Mouse (Mus musculus) stomach, postnatal 0 days (tissue): ENCODE results near the gene Nap1l1. TPM values are rescaled to one million over a fixed set of nuclear protein-coding genes. Genes with fewer than 3 reads are reported as not detected.
"Not testable (repeated sequence)": the region's sequence is repeated elsewhere in the genome, so short reads cannot be mapped to it uniquely, and the experiment has no call there.

Experiments
- ATAC-seq: fragments of 200-750 bp; cut with Nextera tagmentation; 2 replicates; pipeline ENCODE4 v1.8.0; 2017; ENCODE audit not compliant: low FRiP score, low TSS enrichment
- DNase-seq: peaks from one replicate; pipeline ENCODE4 v3.0.0-alpha.2; 2016; ENCODE audit warnings: low spot score
- H3K27ac ChIP-seq: fragments of 300-500 bp; sonication (generic); replicated peaks from 2 replicates; pipeline ENCODE4 v1.5.1; 2014; ENCODE audit warnings: mild to moderate bottlenecking, control low read depth
- H3K27me3 ChIP-seq: fragments of 300-500 bp; sonication (generic); 2 replicates; pipeline ENCODE4 v1.6.1; 2014; ENCODE audit warnings: low read length; ENCODE audit not compliant: control insufficient read depth, insufficient read depth
- H3K36me3 ChIP-seq: fragments of 300-500 bp; sonication (generic); 2 replicates; pipeline ENCODE4 v1.6.1; 2014; ENCODE audit warnings: low read length, mixed read lengths; ENCODE audit not compliant: control insufficient read depth, insufficient read depth
- H3K4me1 ChIP-seq: fragments of 300-500 bp; sonication (generic); replicated peaks from 2 replicates; pipeline ENCODE4 v1.6.1; 2014; ENCODE audit warnings: antibody characterized with exemption; ENCODE audit not compliant: control insufficient read depth, insufficient read depth
- H3K4me2 ChIP-seq: fragments of 300-500 bp; sonication (generic); replicated peaks from 2 replicates; pipeline ENCODE4 v1.6.1; 2014; ENCODE audit warnings: low read depth, mild to moderate bottlenecking, control low read depth, moderate library complexity
- H3K4me3 ChIP-seq: fragments of 300-500 bp; sonication (generic); 2 replicates; pipeline ENCODE4 v1.5.1; 2014; ENCODE audit warnings: low read depth, low read length, control low read depth
- H3K9ac ChIP-seq: fragments of 300-500 bp; sonication (generic); 2 replicates; pipeline ENCODE4 v1.6.1; 2014; ENCODE audit warnings: mild to moderate bottlenecking, low read length, control low read depth, mixed read lengths
- H3K9me3 ChIP-seq: fragments of 300-500 bp; sonication (generic); 2 replicates; pipeline ENCODE4 v1.6.1; 2016; ENCODE audit warnings: low read length; ENCODE audit not compliant: control insufficient read depth
- CTCF ChIP-seq: IDR thresholded peaks from 2 replicates; pipeline ENCODE4 v1.5.1; 2016; ENCODE audit warnings: antibody characterized with exemption, low read depth, mild to moderate bottlenecking, moderate library complexity
- EP300 ChIP-seq: optimal IDR thresholded peaks from 2 replicates; pipeline ENCODE3; 2016; ENCODE audit warnings: antibody characterized with exemption
- WGBS: fragments of 180-500 bp; shearing (Covaris S2); extraction: QIAGEN DNeasy Blood & Tissue Kit; methylation state at CpG from one replicate; pipeline ENCODE4 v1.1.7; 2014; 5-methylcytosine and 5-hydroxymethylcytosine counted together
- polyA plus RNA-seq: library from polyadenylated mRNA; unstranded; fragments of >200 nt; fragmentation: Nextera tagmentation; extraction: Ambion mirVana; gene quantifications from 2 replicates; pipeline ENCODE4 v1.2.1, GENCODE M21; 2015

The Nap1l1 gene
- polyA plus RNA-seq, 1 experiment from 2014 or later: 90.6 TPM

GRCm38 (mm10) chr10:111445939-111446671 lies 26.9 kb upstream of the Nap1l1 start:
- H3K4me2 ChIP-seq: no peak overlapping the region
- no peak overlapping the region for H3K4me3 ChIP-seq
- no peaks in the 10 kb centered on the region for H3K27me3 ChIP-seq
- no peaks in the 10 kb centered on the region for H3K36me3 ChIP-seq
- no peak for ATAC-seq
- no peak for DNase-seq
- no peak for TF ChIP-seq EP300
- TF ChIP-seq CTCF: no peak
- no peaks in the 10 kb centered on the region for H3K9me3 ChIP-seq
- H3K27ac ChIP-seq: no peak overlapping the region
- 36% methylated on average over 9 of the region's 9 CpGs for WGBS
- no peak overlapping the region for H3K9ac ChIP-seq
- no peaks in the 10 kb centered on the region for H3K4me1 ChIP-seq

GRCm38 (mm10) chr10:111446672-111447008 lies 26.4 kb upstream of the Nap1l1 start:
- not testable (repeated sequence) for H3K4me1 ChIP-seq, H3K27me3 ChIP-seq, H3K9me3 ChIP-seq, H3K9ac ChIP-seq, ATAC-seq, DNase-seq, H3K27ac ChIP-seq, H3K36me3 ChIP-seq, H3K4me3 ChIP-seq, H3K4me2 ChIP-seq
- 86% methylated on average over 2 of the region's 3 CpGs for WGBS

- not testable (repeated sequence) for H3K36me3 ChIP-seq, ATAC-seq, DNase-seq, H3K9me3 ChIP-seq, H3K4me2 ChIP-seq, H3K27ac ChIP-seq, H3K27me3 ChIP-seq, H3K4me3 ChIP-seq, H3K9ac ChIP-seq, H3K4me1 ChIP-seq
- 67% methylated on average over 5 of the region's 5 CpGs for WGBS
- TF ChIP-seq CTCF: 0 out of 2 replicates have a peak, but pooled peaks have one; percentile 11
Observed at GRCm38 (mm10) chr10:111449662-111450061, 23.4 kb upstream of the Nap1l1 start.

GRCm38 (mm10) chr10:111451683-111452322 lies 21.2 kb upstream of the Nap1l1 start:
- DNase-seq: no peak
- Histone ChIP-seq H3K36me3 (no peaks in the 10 kb centered on the region), H3K27me3 (no peaks in the 10 kb centered on the region), H3K9ac (no peak overlapping the region), H3K4me3 (no peak overlapping the region), H3K9me3 (no peaks in the 10 kb centered on the region), H3K4me2 (no peak overlapping the region), H3K4me1 (no peaks in the 10 kb centered on the region), H3K27ac (no peak overlapping the region)
- 74% methylated on average over 1 of the region's 1 CpGs for WGBS
- no peak for ATAC-seq
- TF ChIP-seq EP300: no peak
- TF ChIP-seq CTCF: no peak

- no peak overlapping the region for H3K4me3 ChIP-seq
- no peaks in the 10 kb centered on the region for H3K27me3 ChIP-seq
Observed at GRCm38 (mm10) chr10:111452426-111452825, 20.6 kb upstream of the Nap1l1 start.

GRCm38 (mm10) chr10:111454698-111455308 lies 18.2 kb upstream of the Nap1l1 start:
- WGBS: 61% methylated on average over 8 of the region's 8 CpGs
- no peak for TF ChIP-seq CTCF

More at GRCm38 (mm10) chr10:111452426-111452825, 20.6 kb upstream of the Nap1l1 start:
- H3K36me3 ChIP-seq: no peaks in the 10 kb centered on the region
- ATAC-seq (no peak), DNase-seq (no peak)
- H3K4me1 ChIP-seq: no peaks in the 10 kb centered on the region
- H3K4me2 ChIP-seq: no peak overlapping the region
- no peak overlapping the region for H3K27ac ChIP-seq
- TF ChIP-seq CTCF: no peak
- TF ChIP-seq EP300: no peak
- WGBS: 95% methylated on average over 11 of the region's 11 CpGs
- no peaks in the 10 kb centered on the region for H3K9me3 ChIP-seq
- no peak overlapping the region for H3K9ac ChIP-seq

More at GRCm38 (mm10) chr10:111454698-111455308, 18.2 kb upstream of the Nap1l1 start:
- Histone ChIP-seq H3K36me3 (no peaks in the 10 kb centered on the region), H3K9me3 (no peaks in the 10 kb centered on the region), H3K4me1 (no peaks in the 10 kb centered on the region), H3K4me3 (no peak overlapping the region), H3K9ac (no peak overlapping the region), H3K27ac (no peak overlapping the region), H3K27me3 (no peaks in the 10 kb centered on the region), H3K4me2 (no peak overlapping the region)
- DNase-seq (no peak), ATAC-seq (no peak)
